19 mouse cellular contexts compared by ENCODE assay signal in the genomic region with DNA sequence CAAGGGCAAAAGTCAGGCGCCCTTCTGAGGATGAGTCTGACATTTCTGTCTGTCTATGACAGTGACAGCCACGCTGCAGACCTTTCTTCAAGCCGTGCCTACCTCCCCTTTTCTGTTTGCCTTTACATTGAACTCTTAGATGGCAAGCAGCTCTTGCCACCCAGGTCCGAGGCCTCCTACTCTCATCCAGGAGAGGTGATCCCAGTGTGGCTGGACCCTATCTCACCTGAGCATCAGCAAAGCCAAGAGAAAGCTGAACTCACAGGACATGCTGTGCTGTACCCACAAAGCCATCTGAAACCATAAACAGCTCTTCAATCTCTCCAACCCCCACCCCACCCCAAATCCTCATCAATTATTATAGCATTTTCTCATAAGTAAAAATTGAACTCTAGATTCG. TPM values are rescaled to one million over a fixed set of nuclear protein-coding genes. Genes with fewer than 3 reads are reported as not detected.
DNase-seq lines count a peak whose midpoint lies in the region; ATAC-seq and TF ChIP-seq lines count a peak whose summit lies in the region.
"Had no signal": no experiment of that assay in that cellular context is flagged by ENCODE, and none has a peak within 500 bp of the region (broad histone marks: within the 10 kb centered on the region; RNA-seq: fewer than 3 reads in every experiment).

No protein-coding gene starts in this region.

- no peaks in the 10 kb centered on the region for H3K36me3 ChIP-seq in midbrain, embryonic 10.5 days
- no peaks in the 10 kb centered on the region for H3K36me3 ChIP-seq in midbrain, embryonic 11.5 days (ENCODE audit: control insufficient read depth, insufficient read depth, low read length)
- no peaks in the 10 kb centered on the region for H3K36me3 ChIP-seq in hindbrain, embryonic 11.5 days (ENCODE audit: control insufficient read depth, insufficient read depth, low read length)
- H3K36me3 ChIP-seq in midbrain, embryonic 13.5 days: peaks cover 37% of the 10 kb centered on the region
- H3K36me3 ChIP-seq in neural tube, embryonic 15.5 days: no peaks in the 10 kb centered on the region
- no peaks in the 10 kb centered on the region for H3K36me3 ChIP-seq in thymus, adult 2 months (ENCODE audit: control insufficient read depth, insufficient read depth, low read length)
- H3K36me3 ChIP-seq: liver, embryonic 15.5 days had no signal

- no peak overlapping the region for H3K4me2 ChIP-seq in midbrain, embryonic 11.5 days
- no peak overlapping the region for H3K4me2 ChIP-seq in hindbrain, embryonic 11.5 days (replicated peaks; ENCODE audit: low read depth, low read length)
- no peak overlapping the region for H3K4me2 ChIP-seq in midbrain, embryonic 13.5 days (replicated peaks)
- H3K4me2 ChIP-seq in neural tube, embryonic 15.5 days: no peak overlapping the region
- H3K4me2 ChIP-seq: liver, embryonic 15.5 days had no signal

- H3K27ac ChIP-seq in midbrain, embryonic 10.5 days (replicated peaks): peak overlapping the region; percentile 49; the same call in 1 of the 2 replicates
- no peak overlapping the region for H3K27ac ChIP-seq in midbrain, embryonic 11.5 days (ENCODE audit: low read depth, low read length)
- H3K27ac ChIP-seq in hindbrain, embryonic 11.5 days (ENCODE audit: low read depth, low read length): peak overlapping the region; percentile 42; the same call in 1 of the 2 replicates
- H3K27ac ChIP-seq in midbrain, embryonic 13.5 days: peak overlapping the region; percentile 91
- peak overlapping the region; percentile 72 for H3K27ac ChIP-seq in neural tube, embryonic 15.5 days (replicated peaks)
- no peak overlapping the region for H3K27ac ChIP-seq in thymus, adult 2 months (ENCODE audit: control insufficient read depth, insufficient read depth, low read length)
- H3K27ac ChIP-seq: liver, embryonic 15.5 days had no signal

- H3K4me3 ChIP-seq in midbrain, embryonic 10.5 days: no peak overlapping the region
- H3K4me3 ChIP-seq in midbrain, embryonic 11.5 days (ENCODE audit: low read depth, low read length): no peak overlapping the region
- H3K4me3 ChIP-seq in hindbrain, embryonic 11.5 days (ENCODE audit: low read depth, low read length): no peak overlapping the region
- H3K4me3 ChIP-seq in midbrain, embryonic 13.5 days (replicated peaks): no peak overlapping the region
- H3K4me3 ChIP-seq in neural tube, embryonic 15.5 days (replicated peaks): no peak overlapping the region
- no peak overlapping the region for H3K4me3 ChIP-seq in thymus, adult 2 months (ENCODE audit: control insufficient read depth, insufficient read depth, low read length)
- H3K4me3 ChIP-seq: erythroblast, embryonic 14.5 days; liver, embryonic 15.5 days; megakaryocyte, embryonic 14.5 days had no signal

- H3K4me1 ChIP-seq in midbrain, embryonic 10.5 days: peaks cover 24% of the 10 kb centered on the region
- H3K4me1 ChIP-seq in midbrain, embryonic 11.5 days (ENCODE audit: control insufficient read depth, insufficient read depth, low read length): peaks cover 10% of the 10 kb centered on the region
- peaks cover 4% of the 10 kb centered on the region; the same call in 1 of the 2 replicates for H3K4me1 ChIP-seq in hindbrain, embryonic 11.5 days (replicated peaks; ENCODE audit: control insufficient read depth, insufficient read depth, low read length)
- peaks cover 29% of the 10 kb centered on the region for H3K4me1 ChIP-seq in midbrain, embryonic 13.5 days (replicated peaks)
- H3K4me1 ChIP-seq in neural tube, embryonic 15.5 days: peaks cover 34% of the 10 kb centered on the region
- no peaks in the 10 kb centered on the region for H3K4me1 ChIP-seq in thymus, adult 2 months (replicated peaks; ENCODE audit: control insufficient read depth, insufficient read depth, low read length)
- H3K4me1 ChIP-seq: liver, embryonic 15.5 days; megakaryocyte, embryonic 14.5 days had no signal

- no peaks in the 10 kb centered on the region for H3K9me3 ChIP-seq in midbrain, embryonic 10.5 days (replicated peaks)
- no peaks in the 10 kb centered on the region for H3K9me3 ChIP-seq in midbrain, embryonic 11.5 days (ENCODE audit: control insufficient read depth, low read length)
- no peaks in the 10 kb centered on the region for H3K9me3 ChIP-seq in hindbrain, embryonic 11.5 days (ENCODE audit: control insufficient read depth, low read length)
- no peaks in the 10 kb centered on the region for H3K9me3 ChIP-seq in midbrain, embryonic 13.5 days
- no peaks in the 10 kb centered on the region for H3K9me3 ChIP-seq in neural tube, embryonic 15.5 days (replicated peaks)
- H3K9me3 ChIP-seq: liver, embryonic 15.5 days; megakaryocyte, embryonic 14.5 days had no signal

- no peak for TF ChIP-seq POLR2A in thymus, adult 2 months (IDR thresholded peaks at IDR 0.05; ENCODE audit: control insufficient read depth, extremely low read depth, insufficient read depth, low read length, poor library complexity)

- no peak for ATAC-seq in midbrain, embryonic 11.5 days (ENCODE audit: low FRiP score)
- peak; percentile 21 for ATAC-seq in hindbrain, embryonic 11.5 days (ENCODE audit: low FRiP score)
- ATAC-seq in midbrain, embryonic 13.5 days: peak; percentile 35
- peak; percentile 36 for ATAC-seq in neural tube, embryonic 15.5 days (ENCODE audit: low FRiP score)

- 77% methylated on average over 5 of the region's 5 CpGs for WGBS in midbrain, embryonic 10.5 days
- WGBS in midbrain, embryonic 11.5 days: 79% methylated on average over 5 of the region's 5 CpGs
- WGBS in hindbrain, embryonic 11.5 days: 58% methylated on average over 5 of the region's 5 CpGs
- WGBS in midbrain, embryonic 13.5 days: 65% methylated on average over 5 of the region's 5 CpGs
- WGBS in neural tube, embryonic 15.5 days: 51% methylated on average over 5 of the region's 5 CpGs
- WGBS in thymus, adult 2 months: 85% methylated on average over 5 of the region's 5 CpGs

- H3K27me3 ChIP-seq in midbrain, embryonic 10.5 days (ENCODE audit: low read depth, poor library complexity, severe bottlenecking): 0 out of 2 replicates have a peak, but pooled peaks cover 10% of the 10 kb centered on the region
- no peaks in the 10 kb centered on the region for H3K27me3 ChIP-seq in midbrain, embryonic 11.5 days (ENCODE audit: control insufficient read depth, insufficient read depth, low read length)
- H3K27me3 ChIP-seq in hindbrain, embryonic 11.5 days (ENCODE audit: control insufficient read depth, insufficient read depth, low read length): no peaks in the 10 kb centered on the region
- no peaks in the 10 kb centered on the region for H3K27me3 ChIP-seq in midbrain, embryonic 13.5 days
- no peaks in the 10 kb centered on the region for H3K27me3 ChIP-seq in neural tube, embryonic 15.5 days (replicated peaks)
- no peaks in the 10 kb centered on the region for H3K27me3 ChIP-seq in thymus, adult 2 months (ENCODE audit: control insufficient read depth, insufficient read depth, low read length)
- H3K27me3 ChIP-seq: liver, embryonic 15.5 days had no signal

- DNase-seq in midbrain, embryonic 10.5 days (ENCODE audit: low spot score): no peak
- DNase-seq in midbrain, embryonic 11.5 days (ENCODE audit: low spot score, missing footprints): no peak
- DNase-seq in hindbrain, embryonic 11.5 days (ENCODE audit: low spot score): no peak
- DNase-seq in thymus, adult 2 months: no peak
- no peak for DNase-seq in frontal cortex, postnatal 36 days (ENCODE audit: low spot score in 2 of 2)
- no peak for DNase-seq in spleen, adult 18-20 months
- DNase-seq: adrenal gland, postnatal 10 days; cerebellum, adult 18-20 months; cerebellum, postnatal 36 days; kidney, adult 18-20 months; kidney, postnatal 25 days; lung, postnatal 10 days; thymus, postnatal 14 days had no signal

- no peak overlapping the region for H3K9ac ChIP-seq in midbrain, embryonic 11.5 days (ENCODE audit: low read length)
- H3K9ac ChIP-seq in hindbrain, embryonic 11.5 days (ENCODE audit: low read depth, low read length): peak overlapping the region; percentile 34; the same call in 1 of the 2 replicates
- H3K9ac ChIP-seq in midbrain, embryonic 13.5 days (replicated peaks): 0 out of 2 replicates have a peak overlapping the region, but pooled peaks have one; percentile 28
- no peak overlapping the region for H3K9ac ChIP-seq in neural tube, embryonic 15.5 days (replicated peaks)
- H3K9ac ChIP-seq: liver, embryonic 15.5 days had no signal

- no peak for TF ChIP-seq CTCF in thymus, adult 2 months (IDR thresholded peaks at IDR 0.05; ENCODE audit: borderline replicate concordance, control insufficient read depth, extremely low read depth, insufficient read depth, low read length, poor library complexity)

RNA-seq across cellular contexts. Expression of a gene that starts 16.7 kb away (rescaled TPM):
- 9.1 and 17.1 TPM in 2 replicates for polyA plus RNA-seq in midbrain, embryonic 10.5 days (2016; fragmentation: Nextera tagmentation; extraction: Ambion mirVana)
- polyA plus RNA-seq in midbrain, embryonic 11.5 days (2014; fragmentation: Nextera tagmentation; extraction: Ambion mirVana): 11.3 and 15.5 TPM in 2 replicates
- polyA plus RNA-seq in hindbrain, embryonic 11.5 days (2014; fragmentation: Nextera tagmentation; extraction: Ambion mirVana): 14.4 and 16.4 TPM in 2 replicates
- 33.4 and 38.8 TPM in 2 replicates for polyA plus RNA-seq in midbrain, embryonic 13.5 days (2015; fragmentation: Nextera tagmentation; extraction: Ambion mirVana)
- polyA plus RNA-seq in neural tube, embryonic 15.5 days (2015; fragmentation: Nextera tagmentation; extraction: Ambion mirVana): 31.1 and 34.1 TPM in 2 replicates
- polyA plus RNA-seq in thymus, adult 2 months (2012; rRNA removed): 0.08 and 0.10 TPM in 2 replicates
- polyA plus RNA-seq: erythroblast, embryonic 14.5 days; liver, embryonic 15.5 days had no signal

RNA-seq across cellular contexts. Expression of a gene that starts 43.8 kb away (rescaled TPM):
- polyA plus RNA-seq in midbrain, embryonic 10.5 days (2016; fragmentation: Nextera tagmentation; extraction: Ambion mirVana): 0.31 and 0.35 TPM in 2 replicates
- polyA plus RNA-seq in midbrain, embryonic 11.5 days (2014; fragmentation: Nextera tagmentation; extraction: Ambion mirVana): 0.55 and 0.79 TPM in 2 replicates
- polyA plus RNA-seq in hindbrain, embryonic 11.5 days (2014; fragmentation: Nextera tagmentation; extraction: Ambion mirVana): 1.2 and 1.4 TPM in 2 replicates
- polyA plus RNA-seq in midbrain, embryonic 13.5 days (2015; fragmentation: Nextera tagmentation; extraction: Ambion mirVana): 6.0 and 7.2 TPM in 2 replicates
- polyA plus RNA-seq in neural tube, embryonic 15.5 days (2015; fragmentation: Nextera tagmentation; extraction: Ambion mirVana): 12.5 and 15.5 TPM in 2 replicates
- polyA plus RNA-seq in thymus, adult 2 months (2012; rRNA removed): 3.6 and 4.8 TPM in 2 replicates
- polyA plus RNA-seq: C2C12; erythroblast, embryonic 14.5 days; liver, embryonic 15.5 days had no signal

Comparison
In these comparisons a context has a peak if more than half of its experiments do, and no peak if none do; other contexts are left out.
1. H3K27ac ChIP-seq: peak in midbrain, embryonic 10.5 days (single experiment), hindbrain, embryonic 11.5 days (single experiment), midbrain, embryonic 13.5 days (single experiment) and neural tube, embryonic 15.5 days (single experiment); none in midbrain, embryonic 11.5 days (single experiment) and thymus, adult 2 months (single experiment).
2. H3K9ac ChIP-seq: peak in hindbrain, embryonic 11.5 days (single experiment) and midbrain, embryonic 13.5 days (single experiment); none in midbrain, embryonic 11.5 days (single experiment) and neural tube, embryonic 15.5 days (single experiment).